Mouse (Mus musculus) brain, embryonic 14.5 days (tissue): ENCODE measurements at regions not wholly inside any gene's neighbourhood (a gene's known extent, or its start where the extent isn't known, plus 50 kb on each side); places are given as distances from the start of the nearest gene placed in this dataset.

Experiments used
- CTCF ChIP-seq: fragments of 200-500 bp; IDR thresholded peaks from 2 replicates; pipeline ENCODE4 v1.5.1; 2012; ENCODE audit warnings: inconsistent platforms, mild to moderate bottlenecking, moderate library complexity, borderline replicate concordance; ENCODE audit not compliant: insufficient read depth, insufficient read length; ENCODE audit errors: extremely low read depth
- POLR2A ChIP-seq: fragments of 200-500 bp; IDR thresholded peaks from 2 replicates; pipeline ENCODE4 v1.6.1; 2012; ENCODE audit warnings: mild to moderate bottlenecking, inconsistent platforms, borderline replicate concordance; ENCODE audit not compliant: poor library complexity, insufficient read depth, insufficient read length, severe bottlenecking; ENCODE audit errors: extremely low read depth

DNA sequence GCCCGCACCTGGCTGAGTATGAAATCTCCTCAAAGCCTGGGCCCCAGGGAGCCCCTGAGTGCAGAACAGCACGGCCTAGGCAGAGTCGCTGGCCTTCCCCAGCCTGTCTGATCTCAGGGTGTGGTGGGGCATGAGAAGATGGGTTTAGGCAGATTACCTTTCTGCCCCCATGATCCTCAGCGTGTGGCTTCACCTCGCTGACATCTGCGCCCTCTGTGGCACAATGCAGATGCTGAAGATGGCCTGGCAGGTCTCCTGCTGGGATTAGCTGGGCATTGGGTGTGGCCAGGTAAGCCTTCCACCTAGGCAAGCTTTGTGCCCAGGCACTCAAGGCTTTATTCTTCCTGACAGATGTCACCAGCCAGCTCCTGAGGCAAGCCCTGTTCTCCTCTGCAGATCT, 69.6 kb upstream of the Ppp2r5c start:
- no peak for TF ChIP-seq CTCF
- no peak for TF ChIP-seq POLR2A
